Mouse (Mus musculus): ENCODE results near the gene Ank2.
"Not testable (repeated sequence)": the region's sequence is repeated elsewhere in the genome, so short reads cannot be mapped to it uniquely, and the experiment has no call there.

Ank2 gene

DNA sequence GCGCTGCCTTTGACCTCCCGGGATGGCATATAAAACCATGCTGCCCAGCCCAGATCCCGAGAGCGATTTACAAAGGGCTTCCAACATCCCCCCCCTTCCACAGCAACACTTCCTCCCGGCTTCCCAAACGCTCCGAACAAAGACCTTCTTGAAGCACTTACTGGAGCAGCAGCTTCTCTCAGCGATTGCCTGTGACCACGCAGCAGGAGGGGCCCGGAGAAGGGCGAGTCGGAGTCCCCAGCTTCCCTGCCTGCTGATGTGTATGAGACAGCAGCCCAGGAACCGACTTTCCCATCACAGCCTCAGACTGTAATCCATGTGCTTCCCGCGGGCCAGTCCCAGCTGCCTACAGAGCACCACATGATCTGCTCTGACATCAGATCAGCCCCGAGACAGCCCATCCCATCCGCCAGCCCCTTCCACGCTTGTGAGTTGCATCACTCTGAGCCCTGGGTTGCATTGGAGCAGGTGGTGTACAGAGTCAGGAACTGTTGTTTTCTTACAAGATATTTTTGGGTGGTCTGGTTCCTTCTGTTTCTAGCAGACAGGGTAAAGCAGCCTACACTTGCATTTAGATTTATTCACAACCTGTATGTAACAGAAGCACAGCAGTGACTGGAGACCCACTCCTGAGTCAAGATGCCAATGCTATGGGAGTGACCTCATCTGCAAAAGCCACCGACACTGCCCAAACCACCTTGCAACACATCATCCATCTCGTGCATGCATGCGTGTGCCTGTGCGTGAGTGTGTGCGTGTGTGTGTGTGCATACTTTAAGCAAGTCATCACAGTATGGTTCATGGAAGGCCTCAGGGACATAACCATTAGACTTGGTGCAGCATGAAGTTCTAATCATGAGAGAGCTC is 90.2 kb downstream of the Ank2 start:
- DNase-seq (ENCODE audit: low read depth), result no peak

DNA sequence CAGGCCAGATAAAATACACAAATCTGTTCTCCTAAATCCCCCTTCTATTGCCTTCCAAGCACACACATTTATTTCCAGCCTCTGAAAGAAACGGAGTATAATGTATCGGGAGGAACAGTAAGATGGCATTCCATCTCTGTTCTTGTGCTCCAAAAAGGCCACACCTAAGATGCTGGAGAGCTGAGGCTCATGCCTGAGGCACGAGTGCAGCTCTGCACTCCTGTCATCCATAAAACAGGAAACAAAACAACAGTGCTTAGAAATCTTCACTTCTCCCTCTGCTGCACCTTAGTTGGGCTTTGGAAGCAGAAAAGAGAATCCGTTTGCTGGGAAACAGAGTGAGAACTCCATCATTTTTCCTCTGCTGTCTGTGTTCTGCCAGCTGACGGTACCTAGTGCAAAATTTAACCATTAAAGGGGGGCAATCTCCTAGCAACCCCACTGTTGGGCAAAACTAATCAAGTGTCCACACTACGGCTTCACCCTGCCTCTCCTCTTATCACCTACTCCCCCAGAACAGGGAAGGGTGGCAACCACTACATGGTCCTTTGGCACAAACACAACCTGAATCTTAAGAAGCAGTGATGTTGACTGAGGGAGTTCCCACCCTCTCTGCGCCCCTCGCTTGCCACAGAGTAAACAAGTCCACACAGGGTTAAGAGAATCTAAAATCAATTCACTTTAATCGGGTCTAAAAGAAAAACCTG is 91.1 kb downstream of the Ank2 start:
- no peak for DNase-seq (ENCODE audit: low read depth)

DNA sequence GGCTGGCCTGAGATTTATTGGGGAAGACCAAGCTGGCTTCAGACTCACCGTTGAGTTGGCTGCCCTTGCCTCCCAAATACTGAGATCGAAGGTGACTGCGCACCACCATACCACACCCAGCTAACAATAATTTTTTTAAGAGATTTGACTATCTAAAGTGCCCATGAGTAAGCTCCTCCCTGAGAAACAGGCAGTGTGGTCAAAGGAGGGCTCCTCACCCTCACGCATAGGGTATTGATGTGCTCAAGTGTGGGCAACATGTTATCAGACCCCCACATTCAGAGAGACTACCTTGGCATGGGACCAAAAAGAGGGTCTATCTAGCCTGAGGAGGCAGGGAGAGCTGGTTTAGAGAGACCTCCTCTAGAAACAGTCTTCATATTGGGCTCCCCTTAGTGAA is 92.3 kb downstream of the Ank2 start:
- peak; percentile 14 for DNase-seq (ENCODE audit: low read depth)

DNA sequence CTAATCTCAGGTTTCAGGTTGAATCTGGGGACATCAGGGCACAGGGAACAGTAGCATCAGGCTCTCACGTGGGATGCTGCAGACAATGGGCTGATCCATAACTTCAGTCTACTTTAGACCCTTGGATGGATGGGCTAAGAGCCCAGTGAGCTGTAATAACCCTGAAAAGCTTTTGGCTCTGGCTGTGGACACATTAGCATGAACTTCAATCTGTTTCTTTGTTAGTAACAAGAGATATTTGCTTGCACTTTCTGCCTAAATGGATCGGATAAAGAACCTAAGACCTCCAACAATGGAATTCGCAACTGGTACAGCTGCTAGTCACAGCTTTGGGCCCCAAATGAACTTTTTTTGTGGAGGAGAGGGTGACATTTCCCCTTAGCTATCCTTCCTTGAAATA is 94.8 kb downstream of the Ank2 start:
- no peak for DNase-seq (ENCODE audit: low read depth)

DNA sequence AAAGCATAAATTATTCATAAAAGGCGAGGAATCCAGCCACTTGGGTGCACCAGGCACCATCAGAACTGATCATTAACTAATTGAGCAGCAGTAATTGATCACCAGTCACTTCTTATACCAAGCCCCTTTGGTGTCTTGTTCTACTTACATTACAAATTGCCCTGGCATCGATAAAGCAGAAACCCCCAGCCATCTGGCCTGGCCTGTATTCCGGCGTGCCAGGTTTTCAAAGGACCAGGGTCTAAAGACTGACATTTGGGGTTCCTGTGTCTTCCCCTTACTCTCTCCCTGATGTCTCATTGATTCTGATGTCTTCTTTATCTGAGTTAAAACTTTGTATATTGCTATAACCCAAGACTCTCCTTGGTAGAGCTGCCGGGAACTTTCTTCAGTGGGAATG is 98.2 kb downstream of the Ank2 start:
- no peak for DNase-seq (ENCODE audit: low read depth)

DNA sequence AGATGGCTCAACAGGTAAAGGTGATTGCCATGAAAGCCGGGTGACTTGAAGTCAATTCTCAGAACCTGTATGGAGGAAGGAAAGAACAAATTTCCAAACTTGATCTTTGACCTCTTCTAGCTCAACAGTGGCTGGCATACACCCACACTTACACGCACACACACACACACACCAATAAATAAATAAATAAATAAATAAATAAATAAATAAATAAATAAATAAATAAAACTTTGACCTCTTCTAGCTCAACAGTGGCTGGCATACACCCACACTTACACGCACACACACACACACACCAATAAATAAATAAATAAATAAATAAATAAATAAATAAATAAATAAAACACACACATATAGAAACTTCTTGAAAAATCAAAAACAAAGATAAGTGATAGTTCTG is 98.7 kb downstream of the Ank2 start:
- DNase-seq (ENCODE audit: low read depth), result not testable (repeated sequence)

DNA sequence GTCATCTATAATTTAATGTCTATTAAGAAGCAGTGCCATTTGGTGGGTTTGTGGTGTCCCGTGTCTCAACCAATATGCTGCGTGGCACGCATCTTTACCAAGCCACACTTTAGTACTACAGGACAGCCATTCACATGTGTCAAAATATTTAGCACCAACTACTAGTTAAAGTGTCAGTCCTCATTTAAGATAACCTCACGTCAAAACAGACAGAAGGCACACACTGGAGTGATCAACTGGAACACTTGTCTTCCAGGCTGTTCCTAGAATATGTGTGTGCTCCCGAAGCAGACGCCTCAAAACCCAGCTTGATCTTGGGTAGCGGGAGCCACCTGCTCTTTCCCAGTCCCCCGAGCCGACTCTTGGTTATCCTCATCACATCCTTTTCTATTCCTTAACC is 101.4 kb downstream of the Ank2 start:
- no peak for DNase-seq (ENCODE audit: low read depth)

DNA sequence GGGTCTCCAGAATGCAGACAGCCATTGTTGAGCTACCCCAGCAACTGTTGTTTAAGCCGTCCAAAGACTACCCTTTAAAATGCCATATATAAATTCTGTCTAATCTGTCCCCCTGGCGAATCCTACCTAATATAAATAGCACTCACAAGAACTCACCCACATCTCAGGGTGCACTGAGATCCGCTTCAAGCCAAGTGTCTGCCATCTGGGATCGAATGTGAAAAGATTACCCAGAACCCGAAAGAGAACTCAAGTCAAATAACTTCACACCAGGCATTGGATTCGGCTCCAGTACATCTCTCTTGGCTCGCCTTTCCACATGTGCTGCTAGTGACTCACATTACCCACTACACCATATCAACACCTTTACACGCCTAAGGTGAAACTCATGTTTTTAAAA is 103.9 kb downstream of the Ank2 start:
- no peak for DNase-seq (ENCODE audit: low read depth)

DNA sequence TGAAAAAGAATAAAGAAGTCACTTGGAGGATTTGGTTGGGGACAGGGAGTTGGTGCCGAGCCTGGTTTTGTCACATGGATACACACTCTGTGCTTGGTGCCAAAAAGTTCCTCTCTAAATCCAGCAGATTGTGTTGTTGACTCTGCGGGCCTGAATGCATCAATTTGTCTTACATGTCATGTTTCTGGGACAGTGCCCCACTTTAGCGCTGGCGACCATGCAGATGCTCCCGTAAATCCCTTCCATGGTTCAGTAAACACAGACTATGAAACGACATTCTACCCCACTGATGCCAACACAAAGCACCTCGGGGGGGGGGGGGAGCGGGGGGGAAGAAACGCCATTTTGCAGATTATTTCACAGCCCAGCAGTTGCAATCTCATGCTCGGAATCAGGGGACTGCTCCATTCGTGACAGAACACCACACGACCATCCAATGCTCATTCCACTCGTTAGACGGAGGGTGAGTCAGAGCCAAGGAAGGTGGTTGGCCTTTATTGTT is 112.1 kb downstream of the Ank2 start:
- no peak for DNase-seq (ENCODE audit: low read depth)

DNA sequence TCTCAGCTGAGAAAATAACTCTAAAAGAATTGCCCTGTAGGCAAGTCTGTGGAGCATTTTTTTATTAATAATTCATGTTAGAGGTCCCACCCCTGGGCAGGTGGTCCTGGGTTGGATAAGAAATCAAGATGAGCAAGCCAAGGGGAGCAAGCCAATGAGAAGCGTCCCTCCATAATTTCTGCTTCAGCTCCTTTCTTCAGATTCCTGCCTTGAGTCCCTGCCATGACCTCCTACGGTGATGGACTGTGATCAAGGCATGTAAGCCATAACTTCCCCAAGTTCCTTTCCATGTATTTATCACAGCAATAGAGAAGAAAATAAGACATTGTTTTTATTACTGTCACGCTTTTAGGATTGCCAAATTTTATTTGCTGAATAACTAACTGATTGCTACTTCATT is 115.9 kb downstream of the Ank2 start:
- no peak for DNase-seq (ENCODE audit: low read depth)

DNA sequence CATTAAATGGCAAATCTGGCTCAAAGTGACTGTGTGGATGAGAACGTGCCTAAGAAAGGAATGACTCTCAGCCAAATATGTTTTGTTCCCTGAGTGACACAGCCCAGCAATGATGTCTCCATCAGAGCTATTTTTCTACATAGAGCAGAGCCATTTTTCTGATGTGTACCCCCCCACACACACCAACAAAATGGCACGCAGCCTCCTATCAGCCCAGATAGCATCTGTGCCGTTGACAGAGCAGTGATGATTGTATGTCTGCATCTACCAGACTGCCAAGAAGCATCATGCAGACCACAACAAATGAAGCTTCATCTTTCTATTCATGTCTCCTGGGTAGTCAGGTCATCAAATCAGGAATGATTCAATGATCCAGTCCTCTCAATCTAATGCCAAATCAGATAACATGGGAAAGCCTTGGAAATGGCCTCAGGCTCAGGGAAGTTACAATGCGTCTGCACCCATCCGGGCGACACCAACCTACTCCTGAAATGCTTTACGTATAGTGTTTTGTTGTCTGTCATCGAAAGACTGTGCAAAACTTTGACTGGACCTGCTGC is 122.2 kb downstream of the Ank2 start:
- no peak for DNase-seq (ENCODE audit: low read depth)

DNA sequence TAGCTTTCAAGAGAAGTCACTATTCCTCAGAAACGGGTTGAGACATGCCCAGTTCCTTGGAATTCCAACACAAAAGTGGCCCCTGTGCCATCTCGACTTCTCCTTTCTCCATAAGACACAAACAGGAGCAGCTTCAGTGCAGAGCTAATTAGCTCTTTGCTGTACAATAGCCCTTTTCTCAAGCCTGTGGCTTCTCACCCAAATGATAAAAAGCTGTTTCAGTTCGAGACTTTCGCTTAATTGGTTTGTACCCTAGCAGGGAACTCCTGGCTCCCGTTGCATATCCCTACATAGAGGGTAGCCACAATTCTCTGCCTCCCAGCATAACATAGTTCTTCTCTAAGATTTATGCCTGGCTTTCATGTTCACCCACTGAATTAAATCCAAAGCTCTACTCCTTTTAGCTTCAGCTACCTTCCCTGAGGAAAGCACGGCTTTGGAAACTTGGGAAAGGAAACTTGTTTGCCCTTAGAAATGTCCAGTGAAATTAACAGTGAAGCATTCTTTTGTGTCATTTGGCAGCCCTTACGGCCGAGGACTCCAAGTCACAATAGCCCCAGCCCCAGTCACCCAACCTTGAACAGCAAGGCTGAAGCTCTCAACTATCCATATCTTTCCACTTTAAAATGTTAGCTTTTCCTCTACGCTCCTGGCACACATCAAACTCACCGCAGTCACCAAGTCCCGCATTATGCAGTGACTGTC is 123.0 kb downstream of the Ank2 start:
- no peak for DNase-seq (ENCODE audit: low read depth)

DNA sequence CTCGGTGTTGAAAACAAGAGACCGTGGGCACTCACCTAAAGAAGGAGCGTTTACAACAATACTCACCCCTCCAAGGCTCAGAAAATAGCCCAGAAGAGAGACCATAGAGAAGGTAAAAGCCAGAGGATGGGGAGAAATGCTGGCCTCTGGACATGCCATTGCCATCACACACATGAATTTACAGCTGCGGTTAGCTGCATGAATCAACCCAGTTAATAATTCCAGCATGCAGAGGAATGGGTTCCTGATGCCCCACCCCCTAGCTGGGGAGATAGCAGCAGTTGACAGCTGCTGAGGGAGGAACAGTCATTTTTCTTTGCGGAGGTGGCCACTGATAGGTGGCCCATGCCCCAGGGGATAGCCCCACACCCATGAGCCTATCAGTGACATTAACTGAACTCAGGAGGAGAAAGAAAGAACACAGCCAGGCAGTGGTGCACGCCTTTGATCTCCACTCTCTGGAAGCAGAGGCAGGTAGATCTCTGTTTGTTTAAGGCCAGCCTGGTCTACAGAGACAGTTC is 124.9 kb downstream of the Ank2 start:
- peak; percentile 2 for DNase-seq (ENCODE audit: low read depth)

DNA sequence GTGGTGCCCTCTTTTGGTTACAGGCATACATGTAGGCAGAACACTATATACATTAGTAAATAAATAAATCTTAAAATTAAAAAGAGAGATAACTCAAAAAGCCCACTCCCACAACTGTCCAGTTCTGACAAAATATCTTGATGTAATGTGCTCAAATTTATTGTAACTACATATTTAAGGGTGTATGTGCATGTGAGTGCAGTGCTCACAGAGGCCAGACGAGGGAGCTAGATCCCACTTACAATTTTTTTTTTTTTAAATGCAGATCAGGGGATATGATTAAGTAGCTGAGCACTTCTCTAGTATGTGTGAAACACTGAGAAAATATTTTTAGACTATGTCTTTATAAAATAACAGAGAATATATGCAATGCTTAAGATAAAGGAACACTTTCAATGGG is 127.4 kb downstream of the Ank2 start:
- DNase-seq (ENCODE audit: low read depth), result no peak

DNA sequence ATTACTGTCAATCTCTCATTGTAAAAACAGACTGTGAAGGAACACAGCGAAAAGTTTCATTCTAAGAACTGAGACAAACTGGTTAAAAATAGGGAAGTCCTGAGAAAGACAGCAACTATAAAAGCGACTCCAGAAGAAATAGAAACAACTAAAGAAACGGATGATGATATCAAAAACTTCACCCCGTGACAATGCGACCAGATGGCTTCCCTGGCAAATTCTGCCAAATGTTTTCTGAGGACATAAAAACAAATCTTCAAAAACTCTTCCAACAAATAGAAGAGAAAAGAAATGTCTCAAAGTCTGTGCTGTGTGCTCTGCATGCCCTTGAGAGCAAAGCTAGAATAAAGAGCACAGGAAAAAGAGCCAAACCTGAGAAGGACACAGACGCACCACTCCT is 129.6 kb downstream of the Ank2 start:
- no peak for DNase-seq (ENCODE audit: low read depth)

DNA sequence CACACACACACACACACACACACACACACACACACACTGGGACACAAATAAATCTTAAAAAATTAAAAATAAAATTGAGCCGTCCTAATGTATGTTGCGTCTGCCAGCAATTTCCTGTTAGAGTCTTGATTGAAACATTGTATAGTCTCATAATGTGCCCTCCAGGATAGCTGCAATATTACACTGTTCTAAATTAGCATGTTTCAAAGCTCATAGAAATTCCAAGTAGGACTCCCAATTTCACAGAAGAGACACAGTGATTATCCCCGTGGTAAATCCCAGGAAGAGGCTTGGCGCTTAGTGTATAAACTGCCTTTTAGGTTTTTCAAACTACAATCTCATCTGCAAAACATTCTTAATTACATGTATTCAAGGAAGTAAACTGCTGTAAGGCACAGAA is 131.7 kb downstream of the Ank2 start:
- DNase-seq (ENCODE audit: low read depth), result no peak

DNA sequence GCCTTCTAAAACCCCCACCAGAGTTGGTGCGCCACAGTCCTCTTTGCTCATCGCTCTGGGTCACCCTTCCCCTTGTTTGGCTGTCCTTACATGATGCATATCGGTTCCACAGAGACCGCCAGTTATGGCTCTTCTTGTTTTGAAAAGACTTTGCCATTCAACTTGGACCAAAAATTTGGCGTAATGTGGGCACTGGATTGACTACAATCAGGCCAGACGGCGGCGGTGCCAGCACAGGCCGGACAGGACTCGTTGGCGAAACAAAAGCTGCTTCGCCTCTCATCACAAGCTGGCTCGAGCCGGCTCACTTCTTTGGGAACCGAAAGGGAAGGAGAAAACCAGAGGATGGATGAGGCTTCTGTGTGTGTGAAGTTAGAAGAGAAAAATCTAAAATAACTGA is 135.6 kb downstream of the Ank2 start:
- DNase-seq (ENCODE audit: low read depth), result no peak

DNA sequence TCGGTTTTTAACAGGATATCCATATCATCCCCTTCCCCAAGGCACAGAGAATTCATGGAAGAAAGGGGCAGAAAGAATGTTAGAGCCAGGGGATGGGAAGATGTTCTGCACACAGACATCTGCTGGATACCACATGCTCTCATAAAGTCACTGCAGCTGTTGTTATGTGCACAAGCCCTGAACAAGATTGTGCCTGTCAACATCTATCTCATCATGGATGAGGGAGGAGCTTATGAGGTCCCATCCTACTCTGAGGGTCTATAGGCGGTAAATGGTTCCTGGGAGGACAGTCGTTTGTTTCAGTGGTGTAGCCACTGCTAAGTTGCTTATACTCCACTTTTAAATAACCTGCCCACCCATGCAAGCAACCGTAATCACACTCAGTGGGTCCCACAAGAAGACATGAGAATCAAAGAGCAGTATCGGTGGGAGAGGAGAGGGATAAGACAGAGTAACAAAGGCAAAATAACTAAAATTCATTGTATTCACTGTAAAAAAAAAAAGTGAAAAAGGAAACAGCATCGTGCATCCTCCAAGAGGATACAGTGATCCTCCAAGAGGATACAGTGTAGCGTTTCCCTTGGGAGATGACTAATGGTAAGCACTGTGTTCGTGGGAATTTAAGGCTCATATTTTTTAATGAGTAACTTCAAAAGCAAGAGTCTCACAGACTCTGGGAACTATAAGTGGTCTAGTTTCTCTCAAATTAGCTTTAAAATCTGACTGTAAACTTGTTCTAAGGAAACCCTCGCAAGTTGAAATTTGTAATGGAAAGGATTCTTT is 136.3 kb downstream of the Ank2 start:
- no peak for DNase-seq (ENCODE audit: low read depth)

DNA sequence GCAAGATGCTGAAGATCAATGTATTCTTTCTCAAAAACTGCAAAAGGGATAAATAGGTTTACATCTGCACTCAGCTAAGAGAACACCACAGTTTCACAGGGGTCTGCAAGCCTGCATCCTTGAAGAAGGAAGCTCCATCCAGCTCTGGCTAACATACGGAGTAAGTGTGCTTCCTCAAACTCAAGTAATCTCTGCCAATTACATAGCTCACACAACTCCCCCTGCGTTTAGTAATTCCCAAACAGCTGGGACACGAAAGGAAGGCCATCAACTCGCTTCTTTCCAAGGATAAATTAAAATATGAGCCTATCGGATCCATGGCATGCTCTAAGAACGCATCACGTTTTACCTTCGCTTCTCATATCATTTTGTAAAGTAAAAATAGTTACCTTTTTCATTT is 137.3 kb downstream of the Ank2 start:
- DNase-seq (ENCODE audit: low read depth), result no peak

DNA sequence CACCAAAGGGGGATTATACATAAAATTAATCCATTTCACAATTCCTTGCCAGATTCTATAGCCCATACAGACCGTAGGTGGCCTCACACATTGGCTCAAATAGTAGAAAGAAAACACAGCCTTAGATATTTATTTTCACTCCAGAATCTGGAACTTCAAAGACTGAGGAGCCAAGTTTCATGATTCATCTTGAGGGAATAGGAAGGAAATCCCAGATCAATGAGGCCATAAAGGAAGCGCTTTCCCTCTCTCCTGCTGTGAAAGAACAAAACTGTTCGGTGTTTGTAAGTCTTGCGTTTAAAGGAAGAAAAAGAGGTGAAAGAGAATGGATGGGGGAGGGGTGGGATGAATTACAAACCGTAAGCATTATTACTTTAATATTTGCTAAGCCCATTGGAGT is 137.8 kb downstream of the Ank2 start:
- no peak for DNase-seq (ENCODE audit: low read depth)

DNA sequence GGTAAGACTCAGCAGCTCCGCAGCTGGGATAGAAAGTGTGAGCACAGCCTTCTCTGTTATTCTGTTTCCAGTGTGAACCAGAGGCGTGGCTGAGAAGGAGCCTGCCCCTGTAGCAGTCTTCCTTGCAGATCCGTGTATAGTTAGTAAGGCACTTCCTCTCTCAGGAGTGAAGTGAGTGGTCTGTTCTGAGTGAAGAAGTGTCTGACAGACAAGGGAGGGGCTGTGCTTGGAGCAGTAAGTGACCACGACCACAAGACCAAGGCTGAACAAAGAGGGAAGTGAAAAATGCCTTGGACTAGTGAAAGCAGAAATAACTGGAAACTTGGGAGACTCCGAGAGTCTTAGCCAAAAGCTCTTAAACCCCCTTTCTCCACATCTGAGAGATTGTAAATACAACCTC is 143.9 kb downstream of the Ank2 start:
- no peak for DNase-seq (ENCODE audit: low read depth)
